Comparison of ENCODE assay signal across 18 mouse cellular contexts in genomic region chr6:20078666-20079065, GRCm38 (mm10).
"Had no signal": no experiment of that assay in that cellular context is flagged by ENCODE, and none has a peak within 500 bp of the region (broad histone marks: within the 10 kb centered on the region; RNA-seq: fewer than 3 reads in every experiment).

No protein-coding gene starts in this region.

- DNase-seq: kidney, postnatal 25 days; layer of hippocampus, adult 9-11 months; liver, embryonic 13.5 days; lung, adult 2 months; lung, postnatal 14 days; lung, postnatal 4 days; right cerebral cortex, adult 18-20 months; right cerebral cortex, postnatal 14 days; right cerebral cortex, postnatal 4 days; thymus, adult 2 months; thymus, postnatal 14 days; thymus, postnatal 4 days had no signal

- H3K4me2 ChIP-seq: liver, embryonic 13.5 days; midbrain, embryonic 12.5 days; neural tube, embryonic 12.5 days; neural tube, embryonic 15.5 days had no signal

- H3K27me3 ChIP-seq: liver, embryonic 13.5 days; midbrain, embryonic 12.5 days; neural tube, embryonic 12.5 days; neural tube, embryonic 15.5 days had no signal

- H3K4me1 ChIP-seq: liver, embryonic 13.5 days; midbrain, embryonic 12.5 days; neural tube, embryonic 12.5 days; neural tube, embryonic 15.5 days had no signal

- H3K27ac ChIP-seq: kidney, postnatal 0 days; layer of hippocampus, adult 2 months; liver, embryonic 13.5 days; midbrain, embryonic 12.5 days; neural tube, embryonic 12.5 days; neural tube, embryonic 15.5 days; stomach, postnatal 0 days had no signal

- H3K36me3 ChIP-seq: liver, embryonic 13.5 days; midbrain, embryonic 12.5 days; neural tube, embryonic 12.5 days; neural tube, embryonic 15.5 days had no signal

- H3K9ac ChIP-seq: liver, embryonic 13.5 days; midbrain, embryonic 12.5 days; neural tube, embryonic 12.5 days; neural tube, embryonic 15.5 days had no signal

- H3K9me3 ChIP-seq: liver, embryonic 13.5 days; midbrain, embryonic 12.5 days; neural tube, embryonic 12.5 days; neural tube, embryonic 15.5 days had no signal

- H3K4me3 ChIP-seq: layer of hippocampus, adult 2 months; liver, embryonic 13.5 days; midbrain, embryonic 12.5 days; neural tube, embryonic 12.5 days; neural tube, embryonic 15.5 days had no signal
